Mouse (Mus musculus) neural tube, embryonic 12.5 days (tissue): ENCODE results near the gene Ccdc24. TPM values are rescaled to one million over a fixed set of nuclear protein-coding genes. Genes with fewer than 3 reads are reported as not detected.
A peak's percentile ranks its signal among the peaks of the same experiment; 100 is the strongest.

Experiments
- ATAC-seq: fragments of 200-750 bp; cut with Nextera tagmentation; 2 replicates; pipeline ENCODE4 v1.8.0; 2017; ENCODE audit warnings: low read depth, mild to moderate bottlenecking, moderate TSS enrichment, moderate library complexity; ENCODE audit not compliant: low FRiP score
- H3K27ac ChIP-seq: fragments of 300-500 bp; sonication (generic); 2 replicates; pipeline ENCODE4 v1.5.1; 2016
- H3K27me3 ChIP-seq: fragments of 300-500 bp; sonication (generic); replicated peaks from 2 replicates; pipeline ENCODE4 v1.6.1; 2016; ENCODE audit warnings: mild to moderate bottlenecking
- H3K36me3 ChIP-seq: fragments of 300-500 bp; sonication (generic); 2 replicates; pipeline ENCODE4 v1.6.1; 2016; ENCODE audit warnings: mild to moderate bottlenecking
- H3K4me1 ChIP-seq: fragments of 300-500 bp; sonication (generic); 2 replicates; pipeline ENCODE4 v1.6.1; 2016
- H3K4me2 ChIP-seq: fragments of 300-500 bp; sonication (generic); replicated peaks from 2 replicates; pipeline ENCODE4 v1.6.1; 2016; ENCODE audit warnings: mild to moderate bottlenecking
- H3K4me3 ChIP-seq: fragments of 300-500 bp; sonication (generic); 2 replicates; pipeline ENCODE4 v1.5.1; 2016
- H3K9ac ChIP-seq: fragments of 300-500 bp; sonication (generic); 2 replicates; pipeline ENCODE4 v1.6.1; 2016; ENCODE audit warnings: mild to moderate bottlenecking
- H3K9me3 ChIP-seq: fragments of 300-500 bp; sonication (generic); 2 replicates; pipeline ENCODE4 v1.6.1; 2016; ENCODE audit warnings: mild to moderate bottlenecking
- WGBS: fragments of 180-500 bp; shearing (Covaris S2); methylation state at CpG from one replicate; pipeline ENCODE4 v1.1.7; 2016; 5-methylcytosine and 5-hydroxymethylcytosine counted together
- polyA plus RNA-seq: library from polyadenylated mRNA; unstranded; fragments of >200 nt; fragmentation: Nextera tagmentation; extraction: Ambion mirVana; gene quantifications from 2 replicates; pipeline ENCODE4 v1.2.1, GENCODE M21; 2016

The Ccdc24 gene
- polyA plus RNA-seq, 1 experiment from 2014 or later = 2.7 TPM

DNA sequence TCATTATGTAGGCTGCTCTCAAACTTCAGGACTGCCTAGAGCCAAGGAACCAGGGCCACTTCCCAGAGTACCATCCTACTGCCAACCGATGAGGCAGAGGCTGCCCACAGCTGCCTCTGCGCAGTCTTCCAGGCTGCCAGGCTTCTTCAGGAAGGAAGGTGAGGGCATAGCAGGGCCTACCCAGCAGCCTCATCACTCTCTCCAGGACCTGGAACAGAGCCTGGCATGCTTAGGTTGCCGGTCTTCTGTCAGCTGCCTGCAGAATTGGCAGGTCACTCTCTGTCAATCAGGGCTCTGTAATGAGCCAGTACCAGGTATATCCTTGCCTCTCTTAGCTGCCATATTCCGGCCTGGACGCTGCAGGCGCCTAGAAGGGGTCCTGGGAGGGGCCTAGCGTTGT is 22.2 kb downstream of the Ccdc24 start:
- Histone ChIP-seq H3K27me3 (no peaks in the 10 kb centered on the region), H3K4me2 (peak overlapping the region; percentile 33; the same call in 1 of the 2 replicates), H3K4me3 (no peak overlapping the region), H3K9ac (no peak overlapping the region), H3K4me1 (peaks cover 33% of the 10 kb centered on the region), H3K27ac (no peak overlapping the region), H3K9me3 (no peaks in the 10 kb centered on the region), H3K36me3 (no peaks in the 10 kb centered on the region)
- WGBS = 81% methylated on average over 7 of the region's 7 CpGs
- no peak for ATAC-seq

DNA sequence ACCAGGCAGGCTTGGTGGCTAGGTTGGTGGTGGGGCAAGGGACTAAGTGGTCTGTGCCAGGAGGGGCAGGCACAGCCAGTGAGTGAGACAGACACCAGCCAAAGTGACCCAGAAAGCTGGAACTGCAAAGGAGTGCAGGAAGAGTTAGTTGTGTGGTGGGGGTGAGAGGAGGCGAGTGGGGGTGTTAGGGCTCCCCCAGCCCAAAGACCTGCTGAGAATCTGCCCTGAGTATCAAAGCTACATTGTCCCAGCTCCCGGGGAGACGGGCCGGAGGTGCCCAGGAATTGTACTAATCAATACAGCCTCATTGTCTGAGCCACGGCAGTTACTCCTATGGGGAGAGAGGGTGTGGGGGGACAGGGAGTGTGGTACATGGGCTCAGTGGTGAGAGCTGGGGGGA is 22.9 kb downstream of the Ccdc24 start:
- H3K4me2 ChIP-seq = peak overlapping the region; percentile 33
- H3K36me3 ChIP-seq = no peaks in the 10 kb centered on the region
- 15% methylated on average over 5 of the region's 5 CpGs for WGBS
- peak; percentile 51; the same call in 1 of the 2 replicates for ATAC-seq
- H3K27me3 ChIP-seq = no peaks in the 10 kb centered on the region
- peak overlapping the region; percentile 26; the same call in 1 of the 2 replicates for H3K9ac ChIP-seq
- H3K4me3 ChIP-seq = no peak overlapping the region
- no peaks in the 10 kb centered on the region for H3K9me3 ChIP-seq
- no peak overlapping the region for H3K27ac ChIP-seq
- peaks cover 32% of the 10 kb centered on the region for H3K4me1 ChIP-seq

- H3K27ac ChIP-seq = no peak overlapping the region
- no peaks in the 10 kb centered on the region for H3K9me3 ChIP-seq
- H3K4me2 ChIP-seq = peak overlapping the region; percentile 33
- 0 out of 2 replicates have a peak overlapping the region, but pooled peaks have one; percentile 26 for H3K9ac ChIP-seq
- WGBS = 47% methylated on average over 17 of the region's 17 CpGs
- ATAC-seq = peak; percentile 17; the same call in 1 of the 2 replicates
- no peak overlapping the region for H3K4me3 ChIP-seq
- peaks cover 32% of the 10 kb centered on the region for H3K4me1 ChIP-seq
- H3K27me3 ChIP-seq = no peaks in the 10 kb centered on the region
- no peaks in the 10 kb centered on the region for H3K36me3 ChIP-seq
Measured at GRCm38 (mm10) chr4:117849063-117849462, 23.3 kb downstream of the Ccdc24 start.

- peaks cover 32% of the 10 kb centered on the region for H3K4me1 ChIP-seq
- no peak overlapping the region for H3K27ac ChIP-seq
- no peak overlapping the region for H3K4me2 ChIP-seq
- H3K9me3 ChIP-seq = no peaks in the 10 kb centered on the region
- H3K27me3 ChIP-seq = no peaks in the 10 kb centered on the region
- no peak overlapping the region for H3K9ac ChIP-seq
- H3K36me3 ChIP-seq = no peaks in the 10 kb centered on the region
- WGBS = 26% methylated on average over 2 of the region's 2 CpGs
- ATAC-seq = no peak
- no peak overlapping the region for H3K4me3 ChIP-seq
Measured at GRCm38 (mm10) chr4:117847011-117847410, 25.3 kb downstream of the Ccdc24 start.

- no peak for ATAC-seq
- Histone ChIP-seq H3K27me3 (no peaks in the 10 kb centered on the region), H3K27ac (no peak overlapping the region), H3K4me2 (no peak overlapping the region), H3K4me3 (no peak overlapping the region), H3K9ac (no peak overlapping the region), H3K4me1 (peaks cover 32% of the 10 kb centered on the region), H3K9me3 (no peaks in the 10 kb centered on the region), H3K36me3 (no peaks in the 10 kb centered on the region)
- WGBS = 97% methylated on average over 4 of the region's 4 CpGs
Measured at GRCm38 (mm10) chr4:117846261-117846660, 26.1 kb downstream of the Ccdc24 start.

GRCm38 (mm10) chr4:117845316-117845715 is 27.0 kb downstream of the Ccdc24 start:
- no peak for ATAC-seq
- H3K9ac ChIP-seq = no peak overlapping the region
- no peaks in the 10 kb centered on the region for H3K9me3 ChIP-seq
- no peaks in the 10 kb centered on the region for H3K27me3 ChIP-seq
- H3K4me1 ChIP-seq = peaks cover 27% of the 10 kb centered on the region
- no peak overlapping the region for H3K4me3 ChIP-seq
- no peaks in the 10 kb centered on the region for H3K36me3 ChIP-seq
- WGBS = 67% methylated on average over 11 of the region's 11 CpGs
- H3K4me2 ChIP-seq = no peak overlapping the region
- H3K27ac ChIP-seq = no peak overlapping the region

DNA sequence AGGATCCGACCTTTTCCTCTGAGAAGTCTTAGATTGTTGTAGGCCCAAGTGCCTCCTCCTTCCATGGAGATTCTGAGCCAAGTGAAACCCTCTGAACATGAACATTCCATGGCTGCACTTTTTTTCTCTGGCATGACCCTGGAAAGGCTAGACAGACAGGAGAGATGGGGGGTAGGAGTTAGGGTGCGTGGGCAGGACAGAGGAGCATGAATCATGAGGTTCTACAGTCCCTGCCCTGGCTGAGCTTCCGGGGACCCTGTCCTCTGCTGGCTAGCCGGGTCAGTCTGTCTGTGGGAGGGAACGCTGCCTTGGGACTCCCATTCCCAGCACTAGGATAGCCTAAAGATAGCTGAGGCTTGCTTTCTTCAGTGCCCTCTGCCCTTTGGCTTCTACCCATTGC is 27.9 kb downstream of the Ccdc24 start:
- Histone ChIP-seq H3K9ac (no peak overlapping the region), H3K4me1 (peaks cover 18% of the 10 kb centered on the region), H3K27me3 (no peaks in the 10 kb centered on the region), H3K4me2 (no peak overlapping the region), H3K36me3 (no peaks in the 10 kb centered on the region), H3K9me3 (no peaks in the 10 kb centered on the region), H3K4me3 (no peak overlapping the region), H3K27ac (no peak overlapping the region)
- ATAC-seq = no peak
- 88% methylated on average over 5 of the region's 5 CpGs for WGBS

- no peak overlapping the region for H3K4me2 ChIP-seq
- H3K4me1 ChIP-seq = 0 out of 2 replicates have a peak, but pooled peaks cover 11% of the 10 kb centered on the region
- no peak overlapping the region for H3K9ac ChIP-seq
- H3K36me3 ChIP-seq = no peaks in the 10 kb centered on the region
- no peaks in the 10 kb centered on the region for H3K27me3 ChIP-seq
- no peak for ATAC-seq
- no peak overlapping the region for H3K4me3 ChIP-seq
- WGBS = 91% methylated on average over 5 of the region's 5 CpGs
- H3K9me3 ChIP-seq = no peaks in the 10 kb centered on the region
- no peak overlapping the region for H3K27ac ChIP-seq
Measured at GRCm38 (mm10) chr4:117843101-117843500, 29.3 kb downstream of the Ccdc24 start.

- Histone ChIP-seq H3K27ac (no peak overlapping the region), H3K27me3 (no peaks in the 10 kb centered on the region), H3K4me2 (no peak overlapping the region), H3K4me1 (0 out of 2 replicates have a peak, but pooled peaks cover 6% of the 10 kb centered on the region), H3K36me3 (no peaks in the 10 kb centered on the region), H3K9ac (no peak overlapping the region), H3K4me3 (no peak overlapping the region), H3K9me3 (no peaks in the 10 kb centered on the region)
- ATAC-seq = no peak
- WGBS = 64% methylated on average over 3 of the region's 3 CpGs
Measured at GRCm38 (mm10) chr4:117841566-117841965, 30.8 kb downstream of the Ccdc24 start.

DNA sequence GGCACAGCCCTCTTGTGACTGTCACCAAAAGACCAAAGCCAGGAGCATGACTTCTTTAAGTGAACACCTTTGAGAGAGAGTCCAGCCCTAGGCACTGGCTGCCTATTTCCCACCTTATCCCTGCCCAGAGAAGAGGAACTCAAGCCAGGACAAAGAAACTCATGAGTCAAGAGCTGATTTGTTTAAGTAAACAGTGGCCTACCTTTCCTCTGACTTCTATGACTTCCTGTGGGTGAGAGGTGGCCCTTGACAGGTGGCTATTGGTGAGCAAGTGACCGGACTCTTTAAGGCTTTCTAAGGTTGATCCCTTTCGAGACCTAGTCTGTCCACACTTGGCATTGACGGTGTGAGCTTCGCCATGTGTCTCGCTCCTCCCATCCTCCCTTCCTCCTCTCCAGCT is 31.5 kb downstream of the Ccdc24 start:
- no peak for ATAC-seq
- H3K4me2 ChIP-seq = no peak overlapping the region
- 88% methylated on average over 5 of the region's 5 CpGs for WGBS
- H3K36me3 ChIP-seq = no peaks in the 10 kb centered on the region
- H3K27me3 ChIP-seq = no peaks in the 10 kb centered on the region
- no peaks in the 10 kb centered on the region for H3K9me3 ChIP-seq
- 0 out of 2 replicates have a peak, but pooled peaks cover 6% of the 10 kb centered on the region for H3K4me1 ChIP-seq
- H3K9ac ChIP-seq = no peak overlapping the region
- H3K27ac ChIP-seq = no peak overlapping the region
- no peak overlapping the region for H3K4me3 ChIP-seq

DNA sequence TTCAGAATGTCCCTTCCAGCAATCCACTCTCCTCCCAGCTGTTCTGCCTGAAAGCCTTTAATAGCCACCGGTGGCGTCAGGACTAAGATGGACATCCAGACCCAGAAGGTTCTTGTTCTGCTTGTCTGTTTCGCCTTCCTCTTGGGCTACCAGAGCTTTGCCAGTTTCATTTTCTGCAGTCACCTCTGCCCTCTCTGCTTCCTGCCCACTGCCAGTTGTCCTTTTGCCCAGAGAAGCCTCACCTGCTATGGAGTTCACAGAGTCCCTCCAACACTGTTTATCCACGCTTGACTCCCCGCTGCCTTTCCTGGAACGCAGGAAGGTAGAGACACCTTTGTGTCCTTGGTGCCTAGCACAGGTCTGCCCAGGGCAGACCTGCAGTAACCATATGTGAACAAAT is 33.0 kb downstream of the Ccdc24 start:
- H3K36me3 ChIP-seq = no peaks in the 10 kb centered on the region
- no peak overlapping the region for H3K4me3 ChIP-seq
- H3K4me2 ChIP-seq = no peak overlapping the region
- no peaks in the 10 kb centered on the region for H3K9me3 ChIP-seq
- no peak for ATAC-seq
- 75% methylated on average over 6 of the region's 6 CpGs for WGBS
- H3K9ac ChIP-seq = no peak overlapping the region
- peaks cover 5% of the 10 kb centered on the region for H3K4me1 ChIP-seq
- no peak overlapping the region for H3K27ac ChIP-seq
- H3K27me3 ChIP-seq = no peaks in the 10 kb centered on the region

- H3K4me2 ChIP-seq = no peak overlapping the region
- ATAC-seq = no peak
- no peak overlapping the region for H3K4me3 ChIP-seq
Measured at GRCm38 (mm10) chr4:117837271-117837670, 35.1 kb downstream of the Ccdc24 start.

DNA sequence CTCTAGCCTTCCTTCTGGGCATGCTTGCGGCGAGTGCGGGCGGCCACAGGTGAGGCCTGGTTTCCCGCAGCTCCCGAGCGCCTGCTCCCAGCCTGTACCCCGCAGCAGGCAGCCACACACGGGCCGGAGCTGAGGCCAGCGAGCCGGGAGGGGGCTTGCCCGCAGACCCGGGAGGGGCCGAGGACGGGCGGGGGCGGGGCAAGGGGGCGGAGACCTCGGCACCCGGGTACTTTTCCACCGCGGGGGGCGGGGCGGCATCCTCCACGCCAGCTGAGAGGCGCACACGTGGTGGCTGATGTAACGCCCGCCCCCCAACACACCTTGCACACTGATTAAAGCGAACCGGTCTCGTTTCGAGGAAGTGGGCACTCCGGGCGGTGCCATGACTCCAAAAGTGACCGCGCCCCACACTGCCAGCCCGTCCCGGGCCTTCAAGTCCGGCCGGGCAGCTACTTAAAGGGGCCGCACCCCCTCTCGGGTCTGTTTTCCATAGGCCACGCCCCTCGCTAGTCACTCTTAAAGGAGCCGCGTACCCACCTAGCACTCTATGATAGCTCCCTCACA is 36.1 kb downstream of the Ccdc24 start:
- Histone ChIP-seq H3K36me3 (no peaks in the 10 kb centered on the region), H3K27me3 (peaks cover 6% of the 10 kb centered on the region; the same call in 1 of the 2 replicates), H3K4me3 (peak overlapping the region; percentile 79), H3K4me1 (peaks cover 6% of the 10 kb centered on the region), H3K9me3 (no peaks in the 10 kb centered on the region), H3K4me2 (peak overlapping the region; percentile 97), H3K9ac (peak overlapping the region; percentile 81), H3K27ac (peak overlapping the region; percentile 46; the same call in 1 of the 2 replicates)
- ATAC-seq = peak; percentile 86
- WGBS = under 1% methylated on average over 47 of the region's 48 CpGs

More at GRCm38 (mm10) chr4:117837271-117837670, 35.1 kb downstream of the Ccdc24 start:
- Histone ChIP-seq H3K9me3 (no peaks in the 10 kb centered on the region), H3K27ac (no peak overlapping the region), H3K4me1 (peaks cover 6% of the 10 kb centered on the region), H3K27me3 (peaks cover 6% of the 10 kb centered on the region; the same call in 1 of the 2 replicates), H3K36me3 (no peaks in the 10 kb centered on the region), H3K9ac (no peak overlapping the region)
- 65% methylated on average over 4 of the region's 4 CpGs for WGBS
